Mouse (Mus musculus): ENCODE results near the gene Pih1d2. TPM values are rescaled to one million over a fixed set of nuclear protein-coding genes. Genes with fewer than 3 reads are reported as not detected.

Gene Pih1d2
- total RNA-seq, 2 experiments from 2014 or later = not detected

Other genes with a start within 250 kb of the Pih1d2 start
- gene Plet1, start 122.8 kb upstream of the Pih1d2 start, total RNA-seq (2015; ENCODE audit: low replicate concordance) = not detected in 2 replicates
- gene Plet1, start 122.8 kb upstream of the Pih1d2 start, total RNA-seq (2017; ENCODE audit: low replicate concordance) = not detected in 2 replicates
- gene Pts, start 88.6 kb upstream of the Pih1d2 start, total RNA-seq (2015; ENCODE audit: low replicate concordance) = 37.3 and 40.0 TPM in 2 replicates
- gene Pts, start 88.6 kb upstream of the Pih1d2 start, total RNA-seq (2017; ENCODE audit: low replicate concordance) = 3.7 and 17.7 TPM in 2 replicates
- gene Il18, start 62.5 kb upstream of the Pih1d2 start, total RNA-seq (2015; ENCODE audit: low replicate concordance) = 10.8 and 13.8 TPM in 2 replicates
- 1.1 and 11.3 TPM in 2 replicates for gene Il18, start 62.5 kb upstream of the Pih1d2 start, total RNA-seq (2017; ENCODE audit: low replicate concordance)
- gene Bco2, start 62.1 kb upstream of the Pih1d2 start, total RNA-seq (2015; ENCODE audit: low replicate concordance) = not detected in 2 replicates
- not detected in 2 replicates for gene Bco2, start 62.1 kb upstream of the Pih1d2 start, total RNA-seq (2017; ENCODE audit: low replicate concordance)
- not detected in 2 replicates for gene Tex12, start 56.0 kb upstream of the Pih1d2 start, total RNA-seq (2015; ENCODE audit: low replicate concordance)
- not detected in 2 replicates for gene Tex12, start 56.0 kb upstream of the Pih1d2 start, total RNA-seq (2017; ENCODE audit: low replicate concordance)
- gene Sdhd, start 13.5 kb upstream of the Pih1d2 start, total RNA-seq (2015; ENCODE audit: low replicate concordance) = 79.6 and 82.2 TPM in 2 replicates
- 43.1 and 59.0 TPM in 2 replicates for gene Sdhd, start 13.5 kb upstream of the Pih1d2 start, total RNA-seq (2017; ENCODE audit: low replicate concordance)
- gene Timm8b, start 13.4 kb upstream of the Pih1d2 start, total RNA-seq (2015; ENCODE audit: low replicate concordance) = 29.6 and 98.1 TPM in 2 replicates
- 22.5 and 77.4 TPM in 2 replicates for gene Timm8b, start 13.4 kb upstream of the Pih1d2 start, total RNA-seq (2017; ENCODE audit: low replicate concordance)
- 11.3 and 16.9 TPM in 2 replicates for gene Nkapd1, start 143 bp downstream of the Pih1d2 start, total RNA-seq (2015; ENCODE audit: low replicate concordance)
- 7.2 and 11.9 TPM in 2 replicates for gene Nkapd1, start 143 bp downstream of the Pih1d2 start, total RNA-seq (2017; ENCODE audit: low replicate concordance)
- gene Dlat, start 42.5 kb downstream of the Pih1d2 start, total RNA-seq (2015; ENCODE audit: low replicate concordance) = 8.0 and 12.3 TPM in 2 replicates
- gene Dlat, start 42.5 kb downstream of the Pih1d2 start, total RNA-seq (2017; ENCODE audit: low replicate concordance) = 6.9 and 15.3 TPM in 2 replicates
- gene Dixdc1, start 122.2 kb downstream of the Pih1d2 start, total RNA-seq (2015; ENCODE audit: low replicate concordance) = not detected in 2 replicates
- not detected in 2 replicates for gene Dixdc1, start 122.2 kb downstream of the Pih1d2 start, total RNA-seq (2017; ENCODE audit: low replicate concordance)
- gene 2310030G06Rik, start 129.2 kb downstream of the Pih1d2 start, total RNA-seq (2015; ENCODE audit: low replicate concordance) = not detected in 2 replicates
- gene 2310030G06Rik, start 129.2 kb downstream of the Pih1d2 start, total RNA-seq (2017; ENCODE audit: low replicate concordance) = not detected in 2 replicates
- gene Cryab, start 134.0 kb downstream of the Pih1d2 start, total RNA-seq (2015; ENCODE audit: low replicate concordance) = not detected in 2 replicates
- gene Cryab, start 134.0 kb downstream of the Pih1d2 start, total RNA-seq (2017; ENCODE audit: low replicate concordance) = not detected in 2 replicates
- not detected in 2 replicates for gene Hspb2, start 135.0 kb downstream of the Pih1d2 start, total RNA-seq (2015; ENCODE audit: low replicate concordance)
- gene Hspb2, start 135.0 kb downstream of the Pih1d2 start, total RNA-seq (2017; ENCODE audit: low replicate concordance) = not detected in 2 replicates
- gene Fdxacb1, start 150.9 kb downstream of the Pih1d2 start, total RNA-seq (2015; ENCODE audit: low replicate concordance) = 7.9 and 8.0 TPM in 2 replicates
- gene Fdxacb1, start 150.9 kb downstream of the Pih1d2 start, total RNA-seq (2017; ENCODE audit: low replicate concordance) = 6.8 and 8.2 TPM in 2 replicates
- gene Alg9, start 157.7 kb downstream of the Pih1d2 start, total RNA-seq (2015; ENCODE audit: low replicate concordance) = 16.8 and 45.4 TPM in 2 replicates
- 11.4 and 14.8 TPM in 2 replicates for gene Alg9, start 157.7 kb downstream of the Pih1d2 start, total RNA-seq (2017; ENCODE audit: low replicate concordance)
- gene 1110032A03Rik, start 158.2 kb downstream of the Pih1d2 start, total RNA-seq (2015; ENCODE audit: low replicate concordance) = 28.1 and 38.2 TPM in 2 replicates
- 15.9 and 21.1 TPM in 2 replicates for gene 1110032A03Rik, start 158.2 kb downstream of the Pih1d2 start, total RNA-seq (2017; ENCODE audit: low replicate concordance)
- gene Ppp2r1b, start 228.0 kb downstream of the Pih1d2 start, total RNA-seq (2015; ENCODE audit: low replicate concordance) = 88.0 and 88.3 TPM in 2 replicates
- 87.7 and 116 TPM in 2 replicates for gene Ppp2r1b, start 228.0 kb downstream of the Pih1d2 start, total RNA-seq (2017; ENCODE audit: low replicate concordance)